Mouse (Mus musculus) forebrain, embryonic 12.5 days (tissue): ENCODE results near the gene Gm3854. TPM values are rescaled to one million over a fixed set of nuclear protein-coding genes. Genes with fewer than 3 reads are reported as not detected.
"Not testable (repeated sequence)": the region's sequence is repeated elsewhere in the genome, so short reads cannot be mapped to it uniquely, and the experiment has no call there.

Experiments
- ATAC-seq: fragments of 200-750 bp; cut with Nextera tagmentation; 2 replicates; pipeline ENCODE4 v1.8.0; 2017; ENCODE audit warnings: moderate TSS enrichment; ENCODE audit not compliant: low FRiP score
- H3K27ac ChIP-seq: fragments of 300-500 bp; sonication (generic); 2 replicates; pipeline ENCODE4 v1.5.1; 2016; ENCODE audit warnings: mild to moderate bottlenecking
- H3K27me3 ChIP-seq: fragments of 300-500 bp; sonication (generic); 2 replicates; pipeline ENCODE4 v1.6.1; 2016; ENCODE audit warnings: mild to moderate bottlenecking
- H3K36me3 ChIP-seq: fragments of 300-500 bp; sonication (generic); replicated peaks from 2 replicates; pipeline ENCODE4 v1.6.1; 2016; ENCODE audit warnings: mild to moderate bottlenecking
- H3K4me1 ChIP-seq: fragments of 300-500 bp; sonication (generic); 2 replicates; pipeline ENCODE4 v1.6.1; 2016
- H3K4me2 ChIP-seq: fragments of 300-500 bp; sonication (generic); 2 replicates; pipeline ENCODE4 v1.6.1; 2016; ENCODE audit warnings: mild to moderate bottlenecking, moderate library complexity
- H3K4me3 ChIP-seq: fragments of 300-500 bp; sonication (generic); replicated peaks from 2 replicates; pipeline ENCODE4 v1.5.1; 2016; ENCODE audit warnings: mild to moderate bottlenecking
- H3K9ac ChIP-seq: fragments of 300-500 bp; sonication (generic); 2 replicates; pipeline ENCODE4 v1.6.1; 2016; ENCODE audit warnings: mild to moderate bottlenecking
- H3K9me3 ChIP-seq: fragments of 300-500 bp; sonication (generic); 2 replicates; pipeline ENCODE4 v1.6.1; 2016
- WGBS: fragments of 180-500 bp; shearing (Covaris S2); methylation state at CpG from one replicate; pipeline ENCODE4 v1.1.7; 2016; 5-methylcytosine and 5-hydroxymethylcytosine counted together
- polyA plus RNA-seq: library from polyadenylated mRNA; unstranded; fragments of >200 nt; fragmentation: Nextera tagmentation; extraction: Ambion mirVana; gene quantifications from 2 replicates; pipeline ENCODE4 v1.2.1, GENCODE M21; 2016

The Gm3854 gene
- polyA plus RNA-seq, 1 experiment from 2014 or later: 4.1 TPM

DNA sequence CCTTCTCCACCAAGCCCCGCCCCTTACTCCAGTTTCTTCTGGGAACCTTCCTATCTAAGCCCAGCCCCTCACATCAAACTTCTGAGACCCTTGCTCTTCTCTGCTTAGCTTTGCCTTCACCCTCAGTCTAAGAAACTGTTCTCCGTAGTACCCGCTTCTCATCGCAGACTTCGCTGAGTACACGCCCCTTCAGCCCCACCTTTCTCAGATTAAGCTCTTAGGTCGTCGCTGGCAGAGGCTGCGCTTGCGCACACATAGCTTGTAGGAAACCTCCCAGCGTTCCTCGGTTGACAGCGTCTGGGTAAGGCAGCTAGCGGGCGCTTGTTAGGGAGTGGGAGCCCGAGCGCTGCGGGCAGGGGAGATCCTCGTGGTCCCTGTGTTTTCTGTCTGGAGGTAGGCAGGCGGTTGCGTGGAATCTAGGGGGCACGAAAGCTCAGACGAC lies 19.5 kb downstream of the Gm3854 start, which contains the start of gene Zfp78:
Gene Zfp78 (plus strand): TSS at position 234 of the 442 bp plus-strand sequence.
- Histone ChIP-seq H3K4me3 (peak within 1 kb of the TSS; percentile 51), H3K27me3 (no peaks in the 10 kb centered on the region), H3K27ac (peak within 1 kb of the TSS; percentile 93), H3K9me3 (no peaks in the 10 kb centered on the region), H3K36me3 (no peaks in the 10 kb centered on the region), H3K4me2 (peak within 1 kb of the TSS; percentile 65), H3K4me1 (peaks cover 7% of the 10 kb centered on the region), H3K9ac (peak within 1 kb of the TSS; percentile 65)
- under 1% methylated on average over 23 of the region's 23 CpGs for WGBS
- ATAC-seq: peak; percentile 83

DNA sequence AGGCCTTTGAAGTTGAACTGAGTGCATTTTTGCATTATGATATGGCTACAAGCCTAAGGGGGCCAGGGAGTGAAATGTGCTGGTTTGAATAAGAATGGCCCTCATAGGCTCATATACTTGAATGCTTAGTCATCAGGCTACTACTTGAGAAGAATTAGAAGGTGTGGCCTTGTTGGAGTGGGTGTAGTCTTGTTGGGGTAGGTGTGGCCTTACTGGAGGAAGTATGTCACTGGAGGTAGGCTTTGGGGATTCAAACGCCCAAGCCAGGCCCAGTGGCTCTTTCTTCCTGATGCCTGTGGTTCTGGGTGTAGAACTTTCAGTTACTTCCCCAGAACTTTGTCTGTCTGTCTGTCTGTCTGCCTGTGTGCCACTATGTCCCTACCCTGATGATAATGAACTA lies 21.2 kb downstream of the Gm3854 start:
- no peak overlapping the region for H3K4me3 ChIP-seq
- H3K27me3 ChIP-seq: no peaks in the 10 kb centered on the region
- H3K27ac ChIP-seq: no peak overlapping the region
- no peak overlapping the region for H3K9ac ChIP-seq
- 0 out of 2 replicates have a peak overlapping the region, but pooled peaks have one; percentile 65 for H3K4me2 ChIP-seq
- 56% methylated on average over 1 of the region's 1 CpGs for WGBS
- ATAC-seq: no peak
- no peaks in the 10 kb centered on the region for H3K9me3 ChIP-seq
- no peaks in the 10 kb centered on the region for H3K36me3 ChIP-seq
- peaks cover 7% of the 10 kb centered on the region for H3K4me1 ChIP-seq

DNA sequence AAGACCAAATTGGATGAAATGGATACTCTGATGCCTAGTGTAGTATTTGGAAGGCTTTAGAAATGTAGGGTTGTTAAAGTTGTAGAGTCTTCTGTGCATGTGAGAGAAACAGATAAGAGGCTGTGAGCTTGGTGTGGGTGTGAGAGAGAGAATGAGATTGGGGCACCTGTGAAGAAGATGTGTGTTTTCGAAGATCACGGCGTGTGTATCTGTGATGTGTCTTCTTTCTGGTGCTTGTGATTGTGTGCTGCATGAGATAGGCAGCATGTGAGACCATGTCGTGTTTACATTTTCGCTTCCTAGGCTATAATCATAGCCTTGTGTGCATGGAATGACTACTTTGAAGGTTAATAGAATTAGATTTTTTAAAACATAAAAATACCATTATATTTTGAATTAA lies 23.6 kb downstream of the Gm3854 start:
- Histone ChIP-seq H3K4me2 (no peak overlapping the region), H3K27me3 (no peaks in the 10 kb centered on the region), H3K4me3 (no peak overlapping the region), H3K27ac (no peak overlapping the region), H3K36me3 (no peaks in the 10 kb centered on the region), H3K9me3 (no peaks in the 10 kb centered on the region), H3K4me1 (peaks cover 7% of the 10 kb centered on the region), H3K9ac (no peak overlapping the region)
- no peak for ATAC-seq
- 92% methylated on average over 5 of the region's 5 CpGs for WGBS

DNA sequence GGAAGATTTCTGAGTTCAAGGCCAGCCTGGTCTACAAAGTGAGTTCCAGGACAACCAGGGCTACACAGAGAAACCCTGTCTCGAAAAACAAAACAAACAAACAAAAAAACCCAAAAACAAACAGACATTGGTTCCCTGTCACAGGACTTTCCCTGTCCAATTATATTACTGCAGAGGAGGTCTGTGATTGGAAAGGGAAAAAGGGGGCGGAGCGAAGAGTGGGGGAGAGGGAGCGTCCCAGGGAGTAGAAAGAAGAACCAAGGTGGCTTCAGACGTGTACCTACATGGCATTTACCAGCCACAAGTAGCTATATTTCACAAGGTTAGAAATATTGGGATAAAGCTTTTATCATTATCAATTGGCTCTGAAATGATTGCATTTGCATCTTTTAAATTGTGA lies 24.6 kb downstream of the Gm3854 start:
- 82% methylated on average over 5 of the region's 5 CpGs for WGBS
- not testable (repeated sequence) for H3K27ac ChIP-seq, ATAC-seq, H3K4me2 ChIP-seq, H3K9ac ChIP-seq, H3K27me3 ChIP-seq, H3K4me3 ChIP-seq, H3K36me3 ChIP-seq, H3K4me1 ChIP-seq, H3K9me3 ChIP-seq

DNA sequence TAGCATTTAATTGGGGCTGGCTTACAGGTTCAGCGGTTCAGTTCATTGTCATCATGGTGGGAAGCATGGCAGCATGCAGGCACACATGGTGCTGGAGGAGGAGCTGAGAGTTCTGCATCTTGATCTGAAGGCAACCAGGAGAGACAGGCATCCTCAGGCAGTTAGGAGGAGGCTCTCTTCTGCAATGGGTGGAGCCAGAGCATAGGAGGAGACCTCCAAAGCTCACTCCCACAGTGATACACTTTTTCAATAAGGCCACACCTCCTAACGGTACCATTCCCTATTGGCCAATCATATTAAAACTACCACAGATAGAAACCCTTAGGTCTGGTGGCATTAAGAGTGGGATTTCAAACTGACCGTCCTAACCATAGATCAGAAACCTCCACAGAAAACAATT lies 25.9 kb downstream of the Gm3854 start:
- Histone ChIP-seq H3K4me1 (no peaks in the 10 kb centered on the region), H3K27ac (no peak overlapping the region)

DNA sequence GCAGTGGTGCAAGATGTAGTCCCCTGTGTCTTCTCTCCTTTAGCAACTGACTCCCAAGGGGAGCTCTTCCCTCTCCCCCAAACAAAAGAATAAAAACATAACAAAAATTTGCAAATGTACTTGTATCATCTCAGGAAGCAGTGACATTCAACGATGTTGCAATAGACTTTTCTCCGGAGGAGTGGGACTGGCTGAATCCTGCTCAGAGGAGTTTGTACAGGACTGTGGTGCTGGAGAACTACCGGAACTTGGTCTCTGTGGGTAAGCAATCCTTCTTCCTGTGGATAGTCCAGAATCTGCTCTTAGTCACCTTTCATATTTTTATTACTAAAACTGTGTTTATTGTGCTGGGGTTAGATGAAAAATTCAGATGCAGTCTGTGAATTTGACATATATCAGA lies 29.4 kb downstream of the Gm3854 start:
- 90% methylated on average over 3 of the region's 3 CpGs for WGBS

More for the DNA sequence above, 25.9 kb downstream of the Gm3854 start:
- ATAC-seq: no peak
- Histone ChIP-seq H3K27me3 (no peaks in the 10 kb centered on the region), H3K4me2 (no peak overlapping the region), H3K36me3 (no peaks in the 10 kb centered on the region), H3K4me3 (no peak overlapping the region), H3K9me3 (no peaks in the 10 kb centered on the region), H3K9ac (no peak overlapping the region)
- 90% methylated on average over 3 of the region's 3 CpGs for WGBS

DNA sequence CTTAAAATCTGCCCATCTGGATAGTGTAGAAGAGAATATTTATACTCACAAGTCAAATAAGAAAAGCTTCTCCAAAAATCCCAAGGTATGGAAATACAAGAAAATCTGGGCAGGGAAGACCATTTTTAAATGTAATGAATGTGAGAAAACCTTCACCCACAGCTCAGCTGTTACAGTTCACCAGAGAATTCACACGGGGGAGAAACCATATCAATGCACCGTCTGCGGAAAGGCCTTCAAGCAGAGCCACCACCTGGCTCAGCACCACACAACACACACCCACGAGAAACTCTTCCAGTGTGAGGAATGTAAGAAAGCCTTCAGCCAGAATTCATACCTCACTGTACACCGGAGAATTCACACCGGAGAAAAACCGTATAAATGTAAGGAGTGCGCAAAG lies 34.9 kb downstream of the Gm3854 start:
- Histone ChIP-seq H3K4me3 (no peak overlapping the region), H3K27ac (no peak overlapping the region), H3K27me3 (no peaks in the 10 kb centered on the region), H3K9ac (no peak overlapping the region), H3K4me1 (peaks cover 12% of the 10 kb centered on the region; the same call in 1 of the 2 replicates), H3K4me2 (no peak overlapping the region), H3K9me3 (no peaks in the 10 kb centered on the region), H3K36me3 (no peaks in the 10 kb centered on the region; the same call in 1 of the 2 replicates)
- WGBS: 88% methylated on average over 8 of the region's 8 CpGs
- no peak for ATAC-seq

More for the DNA sequence above, 29.4 kb downstream of the Gm3854 start:
- H3K9me3 ChIP-seq: no peaks in the 10 kb centered on the region
- H3K36me3 ChIP-seq: no peaks in the 10 kb centered on the region; the same call in 1 of the 2 replicates
- no peaks in the 10 kb centered on the region for H3K27me3 ChIP-seq
- no peaks in the 10 kb centered on the region for H3K4me1 ChIP-seq
- no peak overlapping the region for H3K4me2 ChIP-seq
- H3K4me3 ChIP-seq: no peak overlapping the region
- ATAC-seq: no peak
- H3K9ac ChIP-seq: no peak overlapping the region
- H3K27ac ChIP-seq: no peak overlapping the region

DNA sequence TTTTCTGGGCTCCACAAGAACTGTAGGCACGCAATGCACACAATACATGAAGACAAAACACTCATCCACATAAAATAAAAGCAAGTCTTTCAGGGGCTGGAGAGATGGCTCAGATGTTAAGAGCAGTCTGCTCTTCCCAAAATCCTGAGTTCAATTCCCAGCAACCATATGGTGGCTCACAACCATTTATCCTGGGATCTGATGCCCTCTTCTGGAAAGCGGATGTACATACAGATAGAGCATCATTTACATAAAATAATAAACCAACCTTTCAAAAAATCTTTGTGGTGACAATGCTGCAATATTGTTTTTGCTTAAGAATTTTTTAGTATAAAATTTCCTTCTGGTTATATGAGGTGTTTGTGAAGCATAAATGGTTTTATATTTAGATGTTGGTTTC lies 37.9 kb downstream of the Gm3854 start:
- 0 out of 2 replicates have a peak, but pooled peaks cover 3% of the 10 kb centered on the region for H3K36me3 ChIP-seq
- H3K4me3 ChIP-seq: no peak overlapping the region
- 84% methylated on average over 2 of the region's 2 CpGs for WGBS
- peaks cover 24% of the 10 kb centered on the region for H3K4me1 ChIP-seq
- H3K9ac ChIP-seq: no peak overlapping the region
- no peak overlapping the region for H3K27ac ChIP-seq
- H3K27me3 ChIP-seq: no peaks in the 10 kb centered on the region
- no peak overlapping the region for H3K4me2 ChIP-seq
- no peaks in the 10 kb centered on the region for H3K9me3 ChIP-seq
- no peak for ATAC-seq

DNA sequence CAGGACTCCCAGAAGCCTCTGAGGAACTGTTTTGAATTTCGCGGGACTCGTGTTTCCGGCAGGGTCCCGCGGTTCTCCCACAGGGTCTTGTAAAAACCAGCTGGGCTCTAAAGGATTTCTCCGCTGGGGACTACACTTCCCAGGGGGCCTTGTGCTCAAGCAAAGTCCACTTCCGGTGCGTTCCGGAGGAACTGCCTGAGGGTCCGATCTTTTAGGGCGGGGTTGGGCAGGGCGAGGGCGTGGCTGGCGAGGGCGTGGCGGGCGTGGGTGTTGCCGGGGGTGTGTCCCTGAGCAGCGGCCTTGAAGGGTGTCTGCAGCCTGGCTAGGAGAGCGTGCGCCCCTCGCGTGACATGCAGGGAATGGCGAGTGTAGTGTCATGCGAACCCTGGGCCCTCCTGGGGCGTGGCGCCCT lies 39.5 kb downstream of the Gm3854 start, which contains the start of gene Zfp28:
Gene Zfp28 (plus strand): TSS at position 252 of the 412 bp plus-strand sequence.
- under 1% methylated on average over 28 of the region's 28 CpGs for WGBS
- Histone ChIP-seq H3K4me3 (peak within 1 kb of the TSS; percentile 65), H3K4me2 (peak within 1 kb of the TSS; percentile 81), H3K9me3 (no peaks in the 10 kb centered on the region), H3K36me3 (peaks cover 10% of the 10 kb centered on the region; the same call in 1 of the 2 replicates), H3K4me1 (peaks cover 24% of the 10 kb centered on the region), H3K27me3 (no peaks in the 10 kb centered on the region), H3K27ac (peak within 1 kb of the TSS; percentile 20; the same call in 1 of the 2 replicates), H3K9ac (peak within 1 kb of the TSS; percentile 69)
- peak; percentile 96 for ATAC-seq

DNA sequence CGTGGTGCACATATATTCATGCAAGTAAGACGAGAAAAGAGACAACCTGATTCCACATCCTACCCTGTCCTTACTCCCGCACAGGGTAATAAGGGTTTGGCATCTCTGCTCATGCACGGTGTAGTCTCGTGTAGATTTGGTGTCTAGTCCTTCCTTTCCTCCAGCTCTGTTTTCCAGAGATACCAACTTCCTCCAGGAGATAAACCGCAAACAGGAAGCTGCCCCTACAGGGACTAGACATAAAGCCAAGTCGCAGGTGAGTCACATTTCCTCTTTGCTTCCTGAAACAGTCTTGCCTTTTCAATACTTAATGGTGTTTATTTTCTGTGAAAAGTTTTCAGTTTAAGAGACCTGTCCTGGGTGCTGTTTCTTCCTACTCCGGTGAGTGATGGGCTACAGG lies 40.5 kb downstream of the Gm3854 start:
- Histone ChIP-seq H3K9me3 (no peaks in the 10 kb centered on the region), H3K4me3 (peak overlapping the region; percentile 65), H3K4me1 (peaks cover 24% of the 10 kb centered on the region), H3K36me3 (peaks cover 14% of the 10 kb centered on the region; the same call in 1 of the 2 replicates), H3K9ac (peak overlapping the region; percentile 69; the same call in 1 of the 2 replicates), H3K27ac (no peak overlapping the region), H3K27me3 (no peaks in the 10 kb centered on the region), H3K4me2 (peak overlapping the region; percentile 81)
- 74% methylated on average over 8 of the region's 8 CpGs for WGBS
- ATAC-seq: no peak

DNA sequence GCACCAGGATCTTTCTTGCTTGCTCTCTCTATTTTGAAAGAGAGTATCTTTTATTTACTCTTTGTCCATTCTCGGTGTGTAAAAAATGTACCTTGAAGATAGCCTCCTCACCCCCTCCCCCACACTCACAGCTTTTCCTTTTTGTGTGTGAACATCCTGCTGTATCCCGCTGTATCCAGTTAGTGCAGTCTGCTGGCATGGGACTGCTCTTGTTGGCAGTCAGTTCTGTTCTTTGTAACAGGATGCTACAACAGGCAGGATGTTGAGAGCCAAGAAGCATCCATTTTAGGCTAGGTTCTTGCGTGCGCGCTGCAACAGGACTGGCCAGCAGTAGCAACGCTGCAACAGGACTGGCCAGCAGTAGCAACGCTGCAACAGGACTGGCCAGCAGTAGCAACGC lies 43.4 kb downstream of the Gm3854 start:
- H3K27me3 ChIP-seq: no peaks in the 10 kb centered on the region
- no peak overlapping the region for H3K9ac ChIP-seq
- peaks cover 41% of the 10 kb centered on the region for H3K36me3 ChIP-seq
- ATAC-seq: no peak
- no peak overlapping the region for H3K27ac ChIP-seq
- no peaks in the 10 kb centered on the region for H3K9me3 ChIP-seq
- no peak overlapping the region for H3K4me2 ChIP-seq
- H3K4me3 ChIP-seq: no peak overlapping the region
- WGBS: 96% methylated on average over 8 of the region's 8 CpGs
- peaks cover 22% of the 10 kb centered on the region for H3K4me1 ChIP-seq

DNA sequence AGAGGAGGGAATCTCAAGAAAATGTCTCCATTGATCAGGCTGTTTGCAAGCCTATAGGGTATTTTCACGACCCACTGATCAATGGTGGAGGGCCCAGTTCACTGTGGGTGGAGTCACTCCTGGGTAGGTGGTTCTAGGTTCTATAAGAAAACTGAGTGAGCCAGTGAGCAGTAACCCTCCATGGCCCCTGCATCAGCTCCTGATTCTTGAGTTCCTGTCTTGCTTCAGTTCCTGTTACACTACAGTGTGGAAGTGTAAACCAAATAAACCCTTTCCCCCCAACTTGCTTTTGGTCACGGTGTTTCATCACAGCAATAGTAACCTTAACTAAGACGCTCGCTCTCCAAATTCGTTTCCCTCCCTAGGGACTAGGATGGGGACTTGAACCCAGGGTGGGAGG lies 45.4 kb downstream of the Gm3854 start:
- peaks cover 7% of the 10 kb centered on the region for H3K4me1 ChIP-seq
- H3K4me3 ChIP-seq: no peak overlapping the region
- ATAC-seq: no peak
- no peak overlapping the region for H3K4me2 ChIP-seq
- no peaks in the 10 kb centered on the region for H3K9me3 ChIP-seq
- WGBS: 93% methylated on average over 5 of the region's 5 CpGs
- H3K27me3 ChIP-seq: no peaks in the 10 kb centered on the region
- peaks cover 60% of the 10 kb centered on the region for H3K36me3 ChIP-seq
- no peak overlapping the region for H3K9ac ChIP-seq
- no peak overlapping the region for H3K27ac ChIP-seq

DNA sequence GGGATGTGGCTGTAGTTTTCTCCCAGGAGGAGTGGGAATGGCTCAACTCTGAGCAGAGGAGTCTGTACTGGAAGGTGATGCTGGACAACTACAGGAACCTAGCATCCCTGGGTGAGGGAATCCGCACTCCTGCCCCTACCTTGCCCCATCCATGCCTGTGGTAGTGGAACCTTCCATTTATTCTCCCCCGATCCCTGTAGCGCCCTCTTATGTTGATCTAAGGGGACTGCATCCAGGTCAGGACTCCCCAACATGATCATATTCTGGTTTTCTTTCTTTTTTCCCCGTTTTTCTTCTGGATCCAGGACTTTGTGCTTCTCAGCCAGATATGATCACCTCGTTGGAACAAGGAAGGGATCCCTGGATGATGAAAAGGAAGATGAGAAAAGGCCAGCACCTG lies 45.9 kb downstream of the Gm3854 start:
- peaks cover 65% of the 10 kb centered on the region for H3K36me3 ChIP-seq
- no peak overlapping the region for H3K4me2 ChIP-seq
- no peak for ATAC-seq
- H3K27ac ChIP-seq: no peak overlapping the region
- H3K4me1 ChIP-seq: peaks cover 2% of the 10 kb centered on the region
- 72% methylated on average over 5 of the region's 5 CpGs for WGBS
- no peaks in the 10 kb centered on the region for H3K9me3 ChIP-seq
- H3K4me3 ChIP-seq: no peak overlapping the region
- no peaks in the 10 kb centered on the region for H3K27me3 ChIP-seq
- H3K9ac ChIP-seq: no peak overlapping the region
